Mouse (Mus musculus) spleen, adult 2 months (tissue): ENCODE measurements at regions not wholly inside any gene's neighbourhood (a gene's known extent, or its start where the extent isn't known, plus 50 kb on each side); places are given as distances from the start of the nearest gene placed in this dataset.

Source experiments
- CTCF ChIP-seq: fragments of 200-500 bp; IDR thresholded peaks from 2 replicates; pipeline ENCODE4 v1.5.1; 2011; ENCODE audit warnings: mild to moderate bottlenecking, inconsistent platforms; ENCODE audit not compliant: insufficient read depth, insufficient read length, insufficient replicate concordance; ENCODE audit errors: extremely low read depth
- POLR2A ChIP-seq: fragments of 200-500 bp; IDR thresholded peaks from 2 replicates; pipeline ENCODE4 v1.6.1; 2011; ENCODE audit warnings: low read depth, low read length, inconsistent platforms

- TF ChIP-seq CTCF (no peak), POLR2A (no peak)
Measured at GRCm38 (mm10) chr9:93940193-93940592, 597.7 kb downstream of the 1190002N15Rik start.
